Mouse (Mus musculus) ES-Bruce4 (cell line): ENCODE data around the gene Magi2. TPM values are rescaled to one million over a fixed set of nuclear protein-coding genes. Genes with fewer than 3 reads are reported as not detected.
"Not testable (repeated sequence)": the region's sequence is repeated elsewhere in the genome, so short reads cannot be mapped to it uniquely, and the experiment has no call there.

Source experiments
- H3K27ac ChIP-seq: 2 replicates; pipeline ENCODE4 v1.5.1; 2012; ENCODE audit warnings: low read length, inconsistent platforms; ENCODE audit not compliant: insufficient read depth
- H3K27me3 ChIP-seq: 2 replicates; pipeline ENCODE4 v1.6.1; 2012; ENCODE audit warnings: mild to moderate bottlenecking, low read length, inconsistent platforms; ENCODE audit not compliant: control insufficient read depth, poor library complexity, insufficient read depth, severe bottlenecking
- H3K36me3 ChIP-seq: 2 replicates; pipeline ENCODE4 v1.6.1; 2012; ENCODE audit warnings: inconsistent platforms, mild to moderate bottlenecking, low read length, moderate library complexity; ENCODE audit not compliant: control insufficient read depth, poor library complexity, insufficient read depth, severe bottlenecking
- H3K4me1 ChIP-seq: one replicate; pipeline ENCODE4 v1.8.1; 2011; ENCODE audit warnings: low read length; ENCODE audit not compliant: control insufficient read depth, insufficient read depth
- H3K4me3 ChIP-seq: 2 replicates; pipeline ENCODE4 v1.5.1; 2011; ENCODE audit warnings: low read depth, mild to moderate bottlenecking, low read length
- H3K9ac ChIP-seq: 2 replicates; pipeline ENCODE4 v1.6.1; 2012; ENCODE audit warnings: low read depth, mild to moderate bottlenecking, inconsistent platforms; ENCODE audit not compliant: poor library complexity, severe bottlenecking
- H3K9me3 ChIP-seq: replicated peaks from 2 replicates; pipeline ENCODE4 v1.6.1; 2012; ENCODE audit warnings: mild to moderate bottlenecking, low read length, inconsistent platforms; ENCODE audit not compliant: control insufficient read depth, poor library complexity, insufficient read depth, severe bottlenecking
- CTCF ChIP-seq: IDR thresholded peaks from one replicate; pipeline ENCODE4 v1.8.1; 2011; ENCODE audit warnings: low read depth, low read length
- EP300 ChIP-seq: IDR thresholded peaks from 2 replicates; pipeline ENCODE4 v1.6.1; 2011; ENCODE audit warnings: low read depth, low read length; ENCODE audit not compliant: insufficient read depth
- POLR2A ChIP-seq: IDR thresholded peaks from one replicate; pipeline ENCODE4 v1.8.1; 2011; ENCODE audit warnings: low read length; ENCODE audit not compliant: insufficient read depth
- polyA plus RNA-seq: library from polyadenylated mRNA; stranded (reverse); fragments of >200 nt; gene quantifications from 2 replicates; pipeline ENCODE4 v1.2.4, GENCODE M21; 2011; ENCODE audit warnings: low read depth; ENCODE audit not compliant: missing spikeins, insufficient read depth, insufficient read length

Gene Magi2
- polyA plus RNA-seq, 1 experiment = 1.8 TPM

DNA sequence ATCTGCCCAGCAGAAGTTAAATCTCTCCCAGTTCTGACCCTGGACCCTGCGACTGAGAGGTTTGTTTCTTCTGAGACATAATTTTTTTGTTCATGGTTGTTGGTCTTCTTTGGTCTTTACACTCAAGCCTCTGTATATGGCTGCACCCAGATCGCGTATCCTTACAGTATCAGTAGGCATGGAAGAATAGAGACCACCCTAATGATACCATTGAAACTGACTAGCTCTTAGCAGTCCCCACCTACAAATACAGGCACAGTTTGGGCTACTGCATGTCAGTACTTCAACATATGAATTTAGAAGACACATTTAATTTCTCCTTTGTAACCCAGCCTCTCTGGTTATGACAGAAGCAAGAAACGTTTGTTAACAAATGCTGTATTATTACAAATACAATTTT, 173.5 kb downstream of the Magi2 start:
- Histone ChIP-seq H3K9ac (no peak overlapping the region), H3K4me3 (no peak overlapping the region), H3K27ac (no peak overlapping the region), H3K9me3 (peaks cover 3% of the 10 kb centered on the region; the same call in 1 of the 2 replicates), H3K36me3 (no peaks in the 10 kb centered on the region), H3K27me3 (no peaks in the 10 kb centered on the region), H3K4me1 (no peaks in the 10 kb centered on the region)
- no peak for TF ChIP-seq POLR2A
- TF ChIP-seq CTCF = no peak

DNA sequence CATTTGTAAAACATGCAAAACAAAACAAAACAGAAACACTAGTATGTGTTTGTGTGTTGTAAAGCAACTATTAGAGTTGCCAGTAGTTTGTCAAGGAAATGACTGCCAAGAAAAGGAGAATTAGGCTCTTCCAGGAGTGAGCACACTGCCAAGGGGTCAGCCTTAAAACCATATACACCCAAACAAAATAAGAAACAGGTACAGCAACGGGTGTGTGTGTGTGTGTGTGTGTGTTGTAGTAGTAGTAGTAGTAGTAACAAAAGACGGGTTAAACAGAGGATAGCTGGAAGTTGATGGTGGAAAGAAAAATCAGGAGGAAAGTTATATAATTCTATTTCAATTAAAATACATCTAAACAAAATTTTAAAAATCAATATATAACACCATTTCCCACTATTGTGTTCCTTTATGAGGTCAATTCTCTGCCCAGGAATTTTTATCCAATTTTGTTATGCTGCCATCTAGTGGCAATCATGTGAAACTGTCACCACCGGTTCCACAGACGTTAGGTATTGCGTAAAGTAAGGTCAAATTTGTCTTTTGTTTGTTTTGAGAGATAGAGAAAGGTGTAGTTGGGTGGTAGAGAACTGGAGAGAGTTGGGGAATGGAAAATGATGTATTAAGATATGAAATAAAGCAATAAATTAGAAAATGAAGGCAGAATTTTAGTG, 174.0 kb downstream of the Magi2 start:
- H3K27me3 ChIP-seq = no peaks in the 10 kb centered on the region
- no peak overlapping the region for H3K9ac ChIP-seq
- no peak for TF ChIP-seq CTCF
- TF ChIP-seq POLR2A = no peak
- no peak for TF ChIP-seq EP300
- no peaks in the 10 kb centered on the region for H3K36me3 ChIP-seq
- H3K4me3 ChIP-seq = no peak overlapping the region
- no peak overlapping the region for H3K27ac ChIP-seq
- peaks cover 3% of the 10 kb centered on the region; the same call in 1 of the 2 replicates for H3K9me3 ChIP-seq
- H3K4me1 ChIP-seq = no peaks in the 10 kb centered on the region

DNA sequence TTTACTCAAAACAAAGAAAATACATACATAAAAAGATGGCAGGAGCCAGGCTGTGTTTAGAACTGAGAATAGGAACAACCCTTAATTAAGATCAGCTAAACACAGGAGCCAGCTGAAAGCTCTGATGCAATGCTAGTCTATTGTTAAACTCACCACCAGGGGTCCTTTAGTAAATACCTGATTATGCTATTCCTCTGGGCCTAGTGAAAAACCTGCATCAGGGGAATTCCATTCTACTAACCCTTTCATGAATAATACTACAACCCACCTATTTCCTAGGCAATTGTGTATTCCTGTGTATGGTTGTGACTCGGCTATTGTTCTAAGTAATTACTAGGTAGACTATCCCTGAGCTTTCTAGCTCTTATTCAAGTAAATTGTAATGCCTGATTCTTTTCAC, 177.4 kb downstream of the Magi2 start:
- not testable (repeated sequence) for H3K4me3 ChIP-seq, H3K9me3 ChIP-seq

DNA sequence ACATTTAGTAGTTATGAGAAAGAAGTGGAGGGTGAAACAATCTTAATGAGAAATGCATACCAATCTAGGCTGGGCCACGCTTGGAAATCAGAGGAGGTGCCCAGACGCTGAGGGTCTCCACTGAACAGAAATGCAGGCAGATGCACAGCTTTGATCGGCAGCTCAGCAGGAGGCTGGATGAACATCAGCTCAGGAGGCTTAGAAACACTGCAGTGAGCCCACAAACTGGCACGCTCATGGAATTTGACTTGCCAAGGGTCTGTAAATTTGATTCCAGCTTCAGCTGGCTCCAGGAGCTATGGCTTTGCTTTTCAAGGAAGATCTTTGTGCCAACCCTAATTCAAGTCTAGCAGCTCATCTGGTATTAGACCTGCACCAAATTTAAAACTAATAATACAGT, 187.7 kb downstream of the Magi2 start:
- Histone ChIP-seq H3K9ac (no peak overlapping the region), H3K4me3 (no peak overlapping the region), H3K9me3 (no peaks in the 10 kb centered on the region), H3K4me1 (no peaks in the 10 kb centered on the region), H3K27me3 (no peaks in the 10 kb centered on the region), H3K36me3 (no peaks in the 10 kb centered on the region), H3K27ac (no peak overlapping the region)
- TF ChIP-seq CTCF = no peak
- no peak for TF ChIP-seq EP300
- TF ChIP-seq POLR2A = no peak

More for the DNA sequence above, 177.4 kb downstream of the Magi2 start:
- H3K36me3 ChIP-seq, H3K27me3 ChIP-seq, H3K4me1 ChIP-seq, H3K9ac ChIP-seq, H3K27ac ChIP-seq: not testable (repeated sequence)

DNA sequence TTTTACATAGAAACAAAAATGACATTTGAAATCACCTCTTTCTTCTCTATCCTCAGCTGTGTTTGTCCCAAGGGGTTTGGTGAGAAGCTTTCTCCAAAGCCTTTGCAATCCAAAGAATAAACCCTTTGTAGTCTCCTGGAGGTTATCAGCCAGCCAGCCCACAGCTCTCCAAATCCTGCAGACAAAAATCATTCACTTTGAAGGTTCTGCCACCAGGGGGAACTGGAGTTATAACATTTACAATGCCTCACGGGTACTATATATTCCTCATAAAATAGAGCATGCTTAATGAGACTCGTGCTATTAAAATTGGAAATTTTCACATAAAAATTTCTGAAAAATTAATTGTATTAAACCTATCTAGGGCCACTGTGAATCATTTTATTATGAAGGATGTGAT, 202.5 kb downstream of the Magi2 start:
- no peaks in the 10 kb centered on the region for H3K9me3 ChIP-seq
- no peaks in the 10 kb centered on the region for H3K36me3 ChIP-seq
- no peak overlapping the region for H3K4me3 ChIP-seq
- no peaks in the 10 kb centered on the region for H3K4me1 ChIP-seq
- H3K27me3 ChIP-seq = no peaks in the 10 kb centered on the region
- TF ChIP-seq EP300 (no peak), CTCF (no peak), POLR2A (no peak)
- H3K27ac ChIP-seq = no peak overlapping the region
- no peak overlapping the region for H3K9ac ChIP-seq

- H3K27me3 ChIP-seq = no peaks in the 10 kb centered on the region; the same call in 1 of the 2 replicates
- no peaks in the 10 kb centered on the region for H3K4me1 ChIP-seq
- no peak overlapping the region for H3K9ac ChIP-seq
- no peak overlapping the region for H3K27ac ChIP-seq
- no peaks in the 10 kb centered on the region for H3K9me3 ChIP-seq
- TF ChIP-seq POLR2A = no peak
- TF ChIP-seq CTCF = no peak
- TF ChIP-seq EP300 = no peak
- no peaks in the 10 kb centered on the region for H3K36me3 ChIP-seq
- H3K4me3 ChIP-seq = no peak overlapping the region
Measured at GRCm38 (mm10) chr5:19462541-19462940, 235.7 kb downstream of the Magi2 start.
